Mouse (Mus musculus) 3T3-L1 (cell line): ENCODE data around the gene Prn.
A peak's percentile ranks its signal among the peaks of the same experiment; 100 is the strongest.

Source experiments
- DNase-seq: peaks from one replicate; pipeline ENCODE4 v3.0.0-alpha.2; 2015; ENCODE audit warnings: low read depth, low spot score

The Prn gene

DNA sequence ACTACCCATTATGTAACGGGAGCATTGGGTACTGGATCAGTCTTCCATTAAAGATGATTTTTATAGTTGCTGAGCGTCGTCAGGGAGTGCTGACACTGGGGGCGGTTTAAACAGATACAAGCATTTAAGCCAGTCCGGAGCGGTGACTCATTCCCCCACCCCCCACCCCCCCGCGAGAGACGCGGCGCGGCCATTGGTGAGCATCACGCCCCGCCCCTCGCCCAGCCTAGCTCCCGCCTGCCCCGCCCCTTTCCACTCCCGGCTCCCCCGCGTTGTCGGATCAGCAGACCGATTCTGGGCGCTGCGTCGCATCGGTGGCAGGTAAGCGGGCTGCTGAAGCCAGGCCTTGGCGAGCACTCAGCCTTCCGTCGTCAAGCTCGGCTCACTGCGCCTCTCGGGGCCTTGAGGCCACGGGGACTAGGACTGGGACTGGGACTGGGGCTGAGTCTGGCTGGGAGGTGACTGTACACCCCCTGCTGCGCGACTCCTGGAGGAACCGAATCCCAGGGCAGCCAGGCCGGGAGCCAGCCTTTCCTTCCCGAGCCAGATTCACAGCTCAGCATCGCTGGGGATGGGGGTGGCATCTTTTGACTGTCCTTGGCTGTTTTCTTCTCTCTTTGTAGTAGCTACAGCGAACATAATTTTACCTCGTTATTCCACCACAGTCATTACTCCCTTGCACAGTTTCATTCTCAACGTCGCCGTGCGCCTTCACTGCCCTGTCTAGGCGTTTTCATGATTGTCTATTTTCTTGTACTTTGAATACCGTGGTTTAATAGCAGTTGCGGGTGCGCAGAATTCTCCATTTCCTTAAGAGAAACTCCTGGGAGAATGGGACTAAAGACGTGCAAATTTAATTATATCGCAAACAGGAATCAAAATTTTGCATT lies at the start of gene Prn, which contains the start of gene Prnp:
Prn (plus strand) TSS at position 275 of the 890 bp plus-strand sequence.
Prnp (plus strand) TSS at position 246 of the 890 bp plus-strand sequence.
- peak; percentile 96 for DNase-seq

DNA sequence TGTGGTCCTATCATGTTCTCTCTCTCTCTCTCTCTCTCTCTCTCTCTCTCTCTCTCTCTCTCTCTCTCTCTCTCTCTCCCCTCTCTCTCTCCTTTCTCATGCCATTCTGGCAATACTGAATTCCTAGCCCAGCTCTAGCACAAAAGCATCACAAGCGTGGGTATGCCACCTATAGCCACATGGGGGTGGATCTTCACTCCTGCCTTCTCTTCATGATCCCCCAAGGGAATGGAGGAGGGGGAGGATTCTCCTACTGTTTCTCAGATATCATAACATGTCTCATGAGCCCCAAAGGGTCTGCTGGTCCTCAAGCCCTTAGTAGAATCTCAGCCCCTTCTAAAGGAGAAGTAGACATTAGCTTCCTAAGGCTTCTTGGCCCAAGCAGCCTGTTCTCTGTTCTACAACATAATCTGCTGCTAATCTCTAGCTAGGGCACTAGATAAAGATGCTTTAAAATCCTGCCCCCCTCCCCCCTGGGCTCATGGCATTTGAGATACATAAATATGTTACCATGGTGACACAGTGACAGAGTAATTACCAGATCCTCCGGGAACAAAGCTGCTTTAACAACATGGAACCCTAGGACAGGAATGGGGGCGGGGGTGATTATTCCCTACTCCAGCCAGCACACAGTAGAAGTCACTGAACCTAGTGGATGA lies 47.0 kb upstream of the Prn start:
- DNase-seq = no peak

GRCm38 (mm10) chr2:131863472-131863871 lies 46.3 kb upstream of the Prn start:
- no peak for DNase-seq

- no peak for DNase-seq
These were observed 45.4 kb upstream of the Prn start for GRCm38 (mm10) chr2:131864262-131864796.

DNA sequence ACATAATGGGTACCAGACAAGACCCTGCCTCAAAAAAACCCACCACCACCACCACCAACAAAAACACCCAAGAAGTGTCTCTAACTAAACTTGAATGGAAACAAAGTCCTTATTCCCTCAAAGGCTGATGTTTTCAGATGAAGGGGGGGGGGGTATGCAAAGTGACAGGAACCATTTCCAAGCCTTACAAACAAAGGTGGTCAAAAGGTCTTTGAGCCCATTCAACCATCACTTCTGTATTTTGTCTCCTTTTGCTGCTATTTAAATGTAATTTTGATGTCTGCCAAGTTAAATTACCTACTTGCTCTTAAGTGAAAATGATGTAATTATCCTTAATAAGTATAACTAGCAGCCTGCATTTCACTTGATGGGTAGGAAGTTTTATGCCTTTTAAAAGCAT lies 43.1 kb upstream of the Prn start:
- no peak for DNase-seq

DNA sequence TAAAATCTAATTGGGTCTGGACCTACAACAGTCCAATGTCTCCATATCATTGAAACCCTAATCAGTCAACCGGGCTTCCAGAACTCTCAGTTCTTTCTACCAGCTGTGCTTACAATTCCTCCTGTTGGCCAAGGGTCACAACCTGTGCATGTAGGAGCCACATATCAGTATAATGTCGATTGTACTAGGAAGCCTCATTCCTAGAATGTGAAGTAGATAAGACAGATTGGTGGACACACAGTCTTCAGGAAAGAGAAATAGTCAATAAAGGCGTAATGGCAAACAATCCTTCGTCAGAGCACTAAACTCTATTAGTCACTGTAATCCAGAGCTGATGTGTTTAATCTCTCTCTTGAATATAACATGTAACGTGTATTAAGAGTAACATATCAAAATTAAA lies 40.8 kb upstream of the Prn start:
- DNase-seq = no peak

DNA sequence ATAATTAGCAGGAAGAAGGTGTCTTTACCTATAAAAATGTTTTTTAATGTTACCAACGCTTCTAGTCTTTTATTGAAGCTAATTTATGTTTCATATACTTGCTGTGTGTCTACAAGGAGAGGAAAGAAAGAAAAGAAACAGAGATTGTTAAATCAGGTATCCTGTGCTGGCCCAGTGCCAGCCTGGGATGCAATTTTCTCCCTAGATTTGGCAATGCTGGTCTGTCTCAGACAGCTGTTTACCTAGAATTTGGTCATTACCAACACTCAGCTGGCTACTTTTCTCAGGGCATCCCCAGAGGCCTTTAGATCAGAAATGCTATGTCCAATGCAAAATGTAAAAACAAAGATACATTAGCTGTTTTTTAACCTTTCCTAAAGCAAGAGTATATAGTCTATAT lies 36.4 kb upstream of the Prn start:
- DNase-seq = no peak

DNA sequence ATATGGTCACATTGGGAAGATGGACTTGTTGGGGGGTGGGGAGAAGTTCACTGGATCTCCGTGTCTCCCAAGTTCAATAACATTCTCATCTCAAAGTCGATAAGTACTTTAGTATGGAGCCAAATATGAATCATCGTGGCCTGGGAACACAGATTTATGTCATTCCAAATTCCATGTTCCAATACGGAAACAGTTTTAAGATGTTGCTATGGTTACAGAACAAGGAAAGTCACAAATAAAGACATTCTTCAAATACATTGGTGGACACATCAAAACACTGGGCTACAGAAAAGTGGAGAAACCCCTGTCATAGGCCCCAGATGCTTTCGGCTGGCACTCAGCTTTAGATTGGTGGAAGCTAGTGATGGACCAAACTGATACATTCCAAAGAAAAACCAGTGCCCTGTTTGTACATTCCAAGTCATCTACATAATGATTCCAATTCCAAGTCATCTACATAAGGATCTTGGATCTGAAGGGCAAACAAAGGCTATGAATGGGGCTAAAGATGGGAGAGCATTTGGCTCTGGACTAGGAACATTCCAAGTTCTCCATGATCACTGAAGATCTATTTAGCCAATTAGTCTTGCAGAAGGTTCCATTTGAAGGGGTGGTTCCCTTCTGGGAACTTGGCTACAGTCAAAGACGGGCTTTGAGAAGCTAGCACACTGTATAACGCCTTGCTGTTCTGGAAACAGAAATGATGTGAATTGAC lies 33.0 kb upstream of the Prn start:
- peak; percentile 8 for DNase-seq

- DNase-seq = no peak
These were observed 28.0 kb upstream of the Prn start for GRCm38 (mm10) chr2:131881766-131882165.

DNA sequence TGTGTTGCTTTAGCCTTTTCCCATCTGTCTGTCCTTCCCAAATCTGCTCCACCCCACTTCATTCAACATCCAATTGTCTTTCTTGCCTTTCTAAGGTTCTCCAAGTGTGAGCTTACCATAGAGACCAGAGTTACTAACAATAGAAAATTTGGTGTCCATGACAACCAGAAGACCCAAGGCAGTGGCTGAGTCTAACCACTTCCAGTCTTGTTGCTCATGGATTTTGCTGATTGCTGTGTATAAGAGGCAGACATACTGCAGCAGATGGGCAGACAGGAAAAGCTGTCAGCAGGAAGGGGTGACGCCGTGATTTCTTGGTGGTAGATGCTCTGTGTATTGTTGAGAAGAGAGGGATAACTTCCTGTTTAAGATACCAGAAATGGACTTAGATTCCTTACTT lies 26.6 kb upstream of the Prn start:
- no peak for DNase-seq

- no peak for DNase-seq
These were observed 23.1 kb upstream of the Prn start for GRCm38 (mm10) chr2:131886503-131887160.

GRCm38 (mm10) chr2:131888233-131888632 lies 21.5 kb upstream of the Prn start:
- no peak for DNase-seq

DNA sequence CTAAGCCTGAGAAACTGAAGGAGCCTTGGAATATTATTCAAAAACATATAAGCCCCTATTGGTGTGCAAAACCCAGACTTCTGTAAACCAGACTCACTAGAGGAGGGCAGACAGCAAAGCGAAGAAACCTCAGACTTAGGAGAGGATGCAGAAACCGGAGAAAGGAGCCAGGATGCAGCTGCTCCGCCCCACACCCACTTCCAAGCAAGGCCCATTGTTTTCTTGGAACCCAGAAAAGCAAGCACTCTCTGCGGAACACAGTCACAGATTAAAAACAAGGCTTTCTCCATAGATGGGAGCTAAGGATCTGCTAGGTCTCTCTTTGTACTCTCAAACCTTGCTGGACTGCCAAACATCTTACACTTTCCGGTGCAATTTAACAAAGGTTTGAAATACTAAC lies 17.2 kb upstream of the Prn start:
- no peak for DNase-seq

- DNase-seq = no peak
These were observed 14.7 kb upstream of the Prn start for GRCm38 (mm10) chr2:131895106-131895505.

GRCm38 (mm10) chr2:131896011-131896410 lies 13.7 kb upstream of the Prn start:
- no peak for DNase-seq

DNA sequence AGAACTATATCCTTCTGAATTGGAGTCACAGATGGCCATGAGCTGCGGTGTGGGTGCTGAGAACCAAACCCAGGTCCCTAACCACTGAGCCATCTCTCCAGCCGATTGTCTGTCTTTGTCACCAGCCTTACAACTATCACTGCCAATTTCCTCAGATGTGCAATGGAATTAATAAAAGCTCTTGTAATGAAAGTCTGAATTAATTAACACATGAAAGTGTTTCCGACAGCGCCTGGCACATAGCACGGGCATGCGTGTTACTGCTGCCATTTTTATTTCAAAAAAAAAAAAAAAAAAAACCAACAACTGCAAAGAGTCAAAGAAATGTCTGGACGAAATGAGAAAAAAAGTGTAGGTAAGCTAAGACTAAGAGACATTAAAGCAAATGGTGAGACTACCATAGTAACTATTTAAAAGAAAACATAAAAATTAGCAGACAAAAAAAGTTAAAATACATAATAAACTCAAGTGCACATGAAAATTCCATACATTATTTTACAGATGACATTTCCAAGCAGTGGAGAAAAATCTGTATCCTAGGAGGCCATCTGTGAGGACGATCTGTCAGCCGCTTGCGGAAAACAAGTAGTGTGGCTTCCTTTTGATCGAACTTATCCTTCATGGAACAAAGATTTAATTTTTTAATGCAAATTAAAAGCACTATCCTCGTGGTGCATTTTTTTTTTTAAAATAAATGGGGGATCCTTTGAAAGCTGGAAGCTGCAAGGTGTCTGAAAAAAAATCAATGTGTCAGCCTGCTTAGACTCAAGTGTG lies 12.2 kb upstream of the Prn start:
- no peak for DNase-seq

GRCm38 (mm10) chr2:131902423-131902822 lies 7.3 kb upstream of the Prn start:
- DNase-seq = peak; percentile 66

- peak; percentile 97 for DNase-seq
These were observed 6.9 kb upstream of the Prn start for GRCm38 (mm10) chr2:131902867-131903266.

DNA sequence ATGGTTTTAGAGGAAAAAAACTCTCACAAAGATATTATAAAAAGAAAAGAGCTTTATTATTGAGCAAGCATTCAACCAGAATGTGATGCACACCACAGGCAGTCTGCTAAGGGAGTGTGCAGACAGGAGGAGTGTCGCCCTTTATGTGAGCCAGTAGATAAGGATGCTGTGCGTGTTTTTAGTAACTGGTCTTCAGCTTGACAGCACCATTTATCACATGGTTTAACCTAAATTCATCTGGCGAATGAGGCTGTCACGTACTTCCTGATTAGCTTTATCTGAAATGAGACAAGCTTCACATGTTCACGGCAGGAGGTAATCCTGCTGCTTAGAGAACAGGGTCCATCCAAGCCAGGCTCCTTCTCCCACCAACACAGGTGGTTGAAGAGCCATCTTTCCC lies 4.7 kb upstream of the Prn start:
- DNase-seq = no peak

GRCm38 (mm10) chr2:131905776-131906175 lies 4.0 kb upstream of the Prn start:
- DNase-seq = no peak

DNA sequence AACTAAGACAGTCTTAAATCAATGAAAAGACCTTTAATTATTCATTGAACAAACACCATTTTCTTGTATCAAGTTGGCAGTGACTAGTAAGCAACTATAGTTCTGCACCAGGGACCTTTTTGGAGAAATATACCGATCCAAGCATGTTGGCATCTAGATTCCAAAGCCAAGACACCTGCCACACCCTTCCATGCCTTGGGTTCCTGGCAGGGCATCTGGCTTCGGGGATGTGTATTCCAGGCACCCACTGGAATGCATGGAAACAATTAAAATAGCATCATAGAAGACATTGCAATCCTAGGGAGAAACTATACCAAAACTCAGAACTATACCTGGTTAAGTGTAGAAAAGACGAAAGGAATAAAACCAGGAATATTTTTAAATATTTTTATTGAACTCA lies 3.5 kb upstream of the Prn start:
- DNase-seq = no peak
